Mouse (Mus musculus): ENCODE data around the gene Daw1. TPM values are rescaled to one million over a fixed set of nuclear protein-coding genes. Genes with fewer than 3 reads are reported as not detected.

Gene Daw1
- not detected for polyA plus RNA-seq (2012; fragmentation: generic; extraction: Trizol)

DNA sequence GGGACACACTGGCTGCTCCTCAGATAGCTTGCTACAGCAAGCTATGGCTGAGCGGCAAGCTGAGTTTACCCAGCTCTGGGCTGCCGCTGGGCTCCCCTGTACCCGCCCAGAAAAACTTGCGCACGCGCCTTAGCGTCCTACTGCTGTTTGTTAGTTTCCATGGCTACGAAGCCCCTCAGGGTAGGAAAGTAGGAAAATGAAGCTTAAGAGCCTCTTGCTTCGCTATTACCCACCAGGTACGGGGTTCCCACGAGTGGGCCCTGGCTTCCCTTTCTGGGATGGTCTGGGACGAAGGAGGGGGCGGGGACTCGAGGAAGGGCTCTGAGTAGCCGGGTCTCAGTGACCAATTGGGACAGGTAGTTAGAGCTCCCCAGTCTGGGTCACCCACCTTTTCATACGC lies at the start of gene Daw1:
Daw1 (plus strand) TSS at position 150 of the 400 bp plus-strand sequence.
- no peaks in the 10 kb centered on the region for H3K36me3 ChIP-seq (ENCODE audit: control insufficient read depth, insufficient read depth)
- H3K4me3 ChIP-seq: no peak within 1 kb of the TSS
- TF ChIP-seq POLR2AphosphoS2 (IDR thresholded peaks at IDR 0.05; ENCODE audit: insufficient read length, low read depth) (no peak), TCF12 (IDR thresholded peaks at IDR 0.05; ENCODE audit: insufficient read depth, poor library complexity, severe bottlenecking) (no peak), CEBPB (IDR thresholded peaks at IDR 0.05; ENCODE audit: insufficient read depth, poor library complexity, severe bottlenecking) (no peak), POLR2A (IDR thresholded peaks at IDR 0.05; ENCODE audit: insufficient read length, low read depth) (no peak)
- H3K79me2 ChIP-seq (ENCODE audit: control insufficient read depth, insufficient read depth): no peaks in the 10 kb centered on the region
- H3K27me3 ChIP-seq (ENCODE audit: control insufficient read depth, insufficient read depth, insufficient read length): no peaks in the 10 kb centered on the region
- no peak within 1 kb of the TSS for H3ac ChIP-seq (ENCODE audit: control insufficient read depth, insufficient read length)
- peak within 1 kb of the TSS; percentile 51 for H3K4me2 ChIP-seq (ENCODE audit: low read depth)

DNA sequence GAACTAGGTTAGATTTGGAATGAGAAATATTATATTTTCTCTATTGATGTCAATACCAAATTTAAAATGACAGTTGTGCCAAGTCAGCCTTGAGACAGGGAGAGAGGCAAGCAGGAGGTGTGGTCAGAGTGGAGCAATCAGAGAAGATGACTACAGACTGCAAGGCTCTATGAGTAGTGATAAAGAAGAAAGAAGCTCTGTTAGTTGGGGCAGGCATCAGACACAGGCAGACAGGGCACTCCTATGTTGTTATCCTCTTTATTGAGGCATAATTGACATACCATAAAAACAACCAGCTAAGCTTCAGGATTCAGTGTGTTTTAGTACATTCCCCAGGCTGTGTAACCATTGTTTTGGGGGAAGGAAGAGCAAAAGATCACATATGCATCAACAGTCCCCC lies 48.6 kb upstream of the Daw1 start:
- Histone ChIP-seq H3ac (ENCODE audit: control insufficient read depth, insufficient read length) (no peak overlapping the region), H3K4me2 (ENCODE audit: low read depth) (no peak overlapping the region), H3K4me3 (no peak overlapping the region), H3K36me3 (ENCODE audit: control insufficient read depth, insufficient read depth) (no peaks in the 10 kb centered on the region), H3K79me2 (ENCODE audit: control insufficient read depth, insufficient read depth) (no peaks in the 10 kb centered on the region), H3K27me3 (ENCODE audit: control insufficient read depth, insufficient read depth, insufficient read length) (no peaks in the 10 kb centered on the region)
- no peak for TF ChIP-seq POLR2AphosphoS2 (IDR thresholded peaks at IDR 0.05; ENCODE audit: insufficient read length, low read depth)
- no peak for TF ChIP-seq E2F4 (IDR thresholded peaks at IDR 0.05; ENCODE audit: insufficient read depth)
- TF ChIP-seq MYOD1 (IDR thresholded peaks at IDR 0.05; ENCODE audit: control insufficient read depth in 1 of 3, insufficient read length in 2 of 3, low read depth in 2 of 3): no peak
- TF ChIP-seq POLR2A (IDR thresholded peaks at IDR 0.05; ENCODE audit: insufficient read length, low read depth): no peak
- TF ChIP-seq USF1 (IDR thresholded peaks at IDR 0.05; ENCODE audit: low read depth): no peak
- TF ChIP-seq TCF3 (IDR thresholded peaks at IDR 0.05; ENCODE audit: insufficient read length, low read depth): no peak
- TF ChIP-seq MYOG (IDR thresholded peaks at IDR 0.05; ENCODE audit: control insufficient read depth in 1 of 3, insufficient read depth in 1 of 3, insufficient read length in 2 of 3, low read depth in 2 of 3): no peak
- TF ChIP-seq SRF (IDR thresholded peaks at IDR 0.05; ENCODE audit: control insufficient read depth, insufficient read length, low read depth): no peak

DNA sequence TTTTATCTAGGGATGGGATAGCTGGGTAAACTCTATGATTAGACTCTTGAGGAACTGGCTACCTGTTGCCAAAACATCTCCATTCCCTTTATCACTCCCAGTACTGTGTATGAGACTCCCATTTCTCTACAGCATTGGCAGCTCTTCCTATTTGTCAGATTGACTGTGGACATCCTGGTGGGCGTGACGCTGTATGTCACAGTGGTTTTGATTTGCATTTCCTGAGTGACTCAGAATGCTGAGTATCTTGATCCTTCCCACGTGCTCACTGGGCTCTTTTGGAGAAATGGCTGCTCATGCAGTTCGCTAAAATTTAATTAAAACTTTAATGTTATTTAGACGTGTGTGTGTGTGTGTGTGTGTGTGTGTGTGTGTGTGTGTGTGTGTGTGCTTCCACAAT lies 47.8 kb upstream of the Daw1 start:
- Histone ChIP-seq H3ac (ENCODE audit: control insufficient read depth, insufficient read length) (no peak overlapping the region), H3K27me3 (ENCODE audit: control insufficient read depth, insufficient read depth, insufficient read length) (no peaks in the 10 kb centered on the region), H3K4me2 (ENCODE audit: low read depth) (no peak overlapping the region), H3K4me3 (no peak overlapping the region), H3K79me2 (ENCODE audit: control insufficient read depth, insufficient read depth) (no peaks in the 10 kb centered on the region), H3K36me3 (ENCODE audit: control insufficient read depth, insufficient read depth) (no peaks in the 10 kb centered on the region)
- TF ChIP-seq TCF3 (IDR thresholded peaks at IDR 0.05; ENCODE audit: insufficient read length, low read depth): no peak
- no peak for TF ChIP-seq MYOG (IDR thresholded peaks at IDR 0.05; ENCODE audit: control insufficient read depth in 1 of 3, insufficient read depth in 1 of 3, insufficient read length in 2 of 3, low read depth in 2 of 3)
- no peak for TF ChIP-seq E2F4 (IDR thresholded peaks at IDR 0.05; ENCODE audit: insufficient read depth)
- no peak for TF ChIP-seq SRF (IDR thresholded peaks at IDR 0.05; ENCODE audit: control insufficient read depth, insufficient read length, low read depth)
- TF ChIP-seq POLR2AphosphoS2 (IDR thresholded peaks at IDR 0.05; ENCODE audit: insufficient read length, low read depth): no peak
- TF ChIP-seq CEBPB (IDR thresholded peaks at IDR 0.05; ENCODE audit: insufficient read depth, poor library complexity, severe bottlenecking): no peak
- no peak for TF ChIP-seq POLR2A (IDR thresholded peaks at IDR 0.05; ENCODE audit: insufficient read length, low read depth)
- no peak for TF ChIP-seq USF1 (IDR thresholded peaks at IDR 0.05; ENCODE audit: low read depth)
- no peak for TF ChIP-seq REST (IDR thresholded peaks at IDR 0.05; ENCODE audit: insufficient read depth, insufficient read length)

DNA sequence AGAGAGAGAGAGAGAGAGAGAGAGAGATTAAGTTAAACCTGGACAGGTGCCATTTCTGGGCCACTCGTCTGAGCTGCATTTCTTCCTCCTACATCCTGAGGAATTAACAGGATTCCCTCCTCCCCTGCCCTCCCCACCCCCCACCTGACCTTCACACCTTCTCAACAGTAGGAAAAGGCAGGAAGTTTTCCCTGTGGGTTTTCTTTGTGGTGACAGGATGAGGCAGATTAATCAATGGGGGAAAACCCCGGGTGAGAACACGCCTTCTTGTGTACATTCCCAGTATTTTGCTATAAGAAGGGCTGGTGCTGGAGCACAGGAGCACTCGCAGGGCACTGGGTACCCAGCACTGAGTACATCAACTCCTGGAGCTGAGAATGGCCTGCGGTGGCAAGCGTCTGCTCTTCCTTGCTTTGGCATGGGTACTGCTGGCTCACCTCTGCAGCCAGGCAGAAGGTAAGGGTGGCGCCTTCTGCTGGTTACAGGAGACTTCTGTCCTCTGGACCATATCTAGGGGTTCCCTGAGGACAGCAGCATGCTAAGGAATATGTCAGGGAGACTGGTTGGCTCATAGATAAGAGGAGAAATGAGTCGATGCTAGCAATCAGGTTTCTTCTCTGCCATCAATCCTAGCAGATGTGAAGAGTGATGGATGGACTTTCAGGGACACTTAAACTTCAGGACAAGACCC lies 43.0 kb upstream of the Daw1 start, which contains the start of gene Ccl20:
Ccl20 (plus strand) TSS at position 320 of the 691 bp plus-strand sequence.
- H3K4me3 ChIP-seq: no peak within 1 kb of the TSS
- H3K4me2 ChIP-seq (ENCODE audit: low read depth): no peak within 1 kb of the TSS
- H3K36me3 ChIP-seq (ENCODE audit: control insufficient read depth, insufficient read depth): no peaks in the 10 kb centered on the region
- TF ChIP-seq E2F4 (IDR thresholded peaks at IDR 0.05; ENCODE audit: insufficient read depth) (no peak), MYOG (IDR thresholded peaks at IDR 0.05; ENCODE audit: control insufficient read depth in 1 of 3, insufficient read depth in 1 of 3, insufficient read length in 2 of 3, low read depth in 2 of 3) (no peak)
- no peak within 1 kb of the TSS for H3ac ChIP-seq (ENCODE audit: control insufficient read depth, insufficient read length)
- no peaks in the 10 kb centered on the region for H3K27me3 ChIP-seq (ENCODE audit: control insufficient read depth, insufficient read depth, insufficient read length)
- H3K79me2 ChIP-seq (ENCODE audit: control insufficient read depth, insufficient read depth): no peaks in the 10 kb centered on the region

DNA sequence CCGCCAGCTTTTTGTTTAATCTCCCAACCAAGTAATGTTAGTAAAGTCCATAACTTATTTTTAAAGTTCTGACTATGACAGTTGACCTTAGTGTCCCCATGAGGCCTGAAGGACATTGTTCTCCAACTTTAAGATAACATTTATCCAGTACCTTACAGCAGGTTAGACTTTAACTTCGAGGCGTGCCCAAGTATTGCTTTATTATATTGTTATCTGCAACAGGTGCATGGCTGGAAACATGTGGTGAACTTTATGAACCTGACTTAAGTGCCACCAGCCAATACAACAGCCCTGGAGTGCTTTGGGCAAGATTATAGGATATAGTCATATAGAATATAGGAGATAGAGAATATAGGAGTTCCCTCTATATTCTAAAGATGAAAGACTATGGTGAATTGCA lies 42.3 kb upstream of the Daw1 start:
- H3K36me3 ChIP-seq (ENCODE audit: control insufficient read depth, insufficient read depth): no peaks in the 10 kb centered on the region
- H3K4me3 ChIP-seq: no peak overlapping the region
- TF ChIP-seq MYOG (IDR thresholded peaks at IDR 0.05; ENCODE audit: control insufficient read depth in 1 of 3, insufficient read depth in 1 of 3, insufficient read length in 2 of 3, low read depth in 2 of 3): no peak
- no peak for TF ChIP-seq TCF3 (IDR thresholded peaks at IDR 0.05; ENCODE audit: insufficient read length, low read depth)
- no peak for TF ChIP-seq REST (IDR thresholded peaks at IDR 0.05; ENCODE audit: insufficient read depth, insufficient read length)
- TF ChIP-seq SRF (IDR thresholded peaks at IDR 0.05; ENCODE audit: control insufficient read depth, insufficient read length, low read depth): no peak
- no peak for TF ChIP-seq CEBPB (IDR thresholded peaks at IDR 0.05; ENCODE audit: insufficient read depth, poor library complexity, severe bottlenecking)
- no peak for TF ChIP-seq MYOD1 (IDR thresholded peaks at IDR 0.05; ENCODE audit: control insufficient read depth in 1 of 3, insufficient read length in 2 of 3, low read depth in 2 of 3)
- TF ChIP-seq TCF12 (IDR thresholded peaks at IDR 0.05; ENCODE audit: insufficient read depth, poor library complexity, severe bottlenecking): no peak
- TF ChIP-seq POLR2AphosphoS2 (IDR thresholded peaks at IDR 0.05; ENCODE audit: insufficient read length, low read depth): no peak
- TF ChIP-seq USF1 (IDR thresholded peaks at IDR 0.05; ENCODE audit: low read depth): no peak
- no peak for TF ChIP-seq E2F4 (IDR thresholded peaks at IDR 0.05; ENCODE audit: insufficient read depth)
- TF ChIP-seq MAX (IDR thresholded peaks at IDR 0.05; ENCODE audit: low read depth): no peak
- H3K4me2 ChIP-seq (ENCODE audit: low read depth): no peak overlapping the region
- H3ac ChIP-seq (ENCODE audit: control insufficient read depth, insufficient read length): no peak overlapping the region
- H3K27me3 ChIP-seq (ENCODE audit: control insufficient read depth, insufficient read depth, insufficient read length): no peaks in the 10 kb centered on the region
- no peaks in the 10 kb centered on the region for H3K79me2 ChIP-seq (ENCODE audit: control insufficient read depth, insufficient read depth)

All from myocyte (in vitro differentiated cells).